Mouse (Mus musculus): ENCODE data around the gene Rab34. TPM values are rescaled to one million over a fixed set of nuclear protein-coding genes. Genes with fewer than 3 reads are reported as not detected.

Gene Rab34
- polyA plus RNA-seq, 1 experiment from 2014 or later, result 60.3 TPM

DNA sequence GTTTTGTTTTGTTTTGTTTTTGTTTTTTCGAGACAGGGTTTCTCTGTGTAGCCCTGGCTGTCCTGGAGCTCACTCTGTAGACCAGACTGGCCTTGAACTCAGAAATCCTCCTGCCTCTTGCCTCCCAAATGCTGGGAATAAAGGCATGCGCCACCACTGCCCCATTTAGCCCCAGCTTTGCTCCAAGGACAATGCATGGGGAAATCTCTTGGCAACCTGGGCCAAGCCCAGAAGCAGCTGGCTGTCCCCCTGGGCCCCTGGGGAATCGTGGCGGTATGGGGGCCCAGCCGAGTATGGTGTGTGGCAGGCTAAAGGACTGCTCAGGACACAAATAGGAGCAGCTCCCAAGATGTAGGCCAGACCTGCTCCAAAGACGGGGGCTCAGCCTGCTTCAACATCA is 16.1 kb downstream of the Rab34 start:
- H3K36me3 ChIP-seq (ENCODE audit: control insufficient read depth, insufficient read depth, low read length), result peaks cover 28% of the 10 kb centered on the region
- H3K27ac ChIP-seq (ENCODE audit: low read depth, low read length), result no peak overlapping the region
- H3K4me2 ChIP-seq (ENCODE audit: low read length), result no peak overlapping the region
- 52% methylated on average over 6 of the region's 6 CpGs for WGBS
- no peak for ATAC-seq
- no peak overlapping the region for H3K9ac ChIP-seq (ENCODE audit: low read depth, low read length)
- H3K4me1 ChIP-seq (ENCODE audit: control insufficient read depth, insufficient read depth, low read depth, low read length), result no peaks in the 10 kb centered on the region
- H3K4me3 ChIP-seq (ENCODE audit: low read length), result no peak overlapping the region
- no peaks in the 10 kb centered on the region for H3K27me3 ChIP-seq (replicated peaks; ENCODE audit: control insufficient read depth, insufficient read depth, low read length)
- H3K9me3 ChIP-seq (ENCODE audit: control insufficient read depth, low read length), result no peaks in the 10 kb centered on the region

DNA sequence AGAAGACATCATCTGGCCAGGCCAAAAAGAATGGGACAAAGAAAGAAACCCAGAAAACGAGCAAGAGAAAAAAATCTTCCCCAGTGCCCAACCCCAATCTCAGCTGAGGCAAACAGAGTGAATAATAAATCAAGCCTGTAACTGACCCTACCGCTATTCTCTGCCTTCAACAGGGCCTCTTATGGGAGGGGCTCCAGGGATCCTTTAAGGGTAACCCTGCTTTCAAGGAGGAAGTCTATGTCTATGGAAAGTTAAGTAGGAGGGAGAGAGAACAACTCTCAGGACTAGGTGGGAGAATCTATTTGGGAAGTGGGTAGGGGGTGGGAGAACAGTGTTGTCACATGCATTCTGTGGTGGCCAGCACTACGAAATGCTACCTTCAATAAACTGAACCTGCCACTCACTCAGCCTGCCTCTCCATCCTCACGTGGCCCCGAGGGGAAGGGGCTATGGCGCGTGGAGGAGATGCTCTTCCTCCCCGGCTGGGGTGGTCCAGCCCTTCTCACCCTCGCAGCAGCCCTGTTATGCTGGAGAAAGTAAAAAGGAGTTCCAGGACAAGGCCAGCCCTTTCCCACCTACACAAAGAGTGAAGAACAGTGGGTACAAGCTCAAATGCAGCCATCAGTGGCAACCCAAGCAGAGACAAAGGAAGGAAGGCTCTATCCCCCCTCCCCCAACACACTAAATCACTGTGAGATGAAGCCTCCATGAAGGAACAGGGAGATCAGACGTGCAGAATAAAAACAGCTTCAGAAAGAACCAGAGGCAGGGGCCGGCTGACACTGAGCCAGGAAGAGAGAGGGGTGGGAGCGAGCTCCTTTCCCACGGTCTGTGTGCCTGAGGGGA is 17.4 kb downstream of the Rab34 start:
- H3K4me3 ChIP-seq (ENCODE audit: low read length), result no peak overlapping the region
- 58% methylated on average over 13 of the region's 13 CpGs for WGBS
- peaks cover 39% of the 10 kb centered on the region for H3K36me3 ChIP-seq (ENCODE audit: control insufficient read depth, insufficient read depth, low read length)
- no peak overlapping the region for H3K27ac ChIP-seq (ENCODE audit: low read depth, low read length)
- ATAC-seq, result peak; percentile 64; the same call in 1 of the 2 replicates
- H3K9ac ChIP-seq (ENCODE audit: low read depth, low read length), result no peak overlapping the region
- H3K4me2 ChIP-seq (ENCODE audit: low read length), result no peak overlapping the region
- no peaks in the 10 kb centered on the region for H3K4me1 ChIP-seq (ENCODE audit: control insufficient read depth, insufficient read depth, low read depth, low read length)
- H3K27me3 ChIP-seq (replicated peaks; ENCODE audit: control insufficient read depth, insufficient read depth, low read length), result no peaks in the 10 kb centered on the region
- no peaks in the 10 kb centered on the region for H3K9me3 ChIP-seq (ENCODE audit: control insufficient read depth, low read length)

DNA sequence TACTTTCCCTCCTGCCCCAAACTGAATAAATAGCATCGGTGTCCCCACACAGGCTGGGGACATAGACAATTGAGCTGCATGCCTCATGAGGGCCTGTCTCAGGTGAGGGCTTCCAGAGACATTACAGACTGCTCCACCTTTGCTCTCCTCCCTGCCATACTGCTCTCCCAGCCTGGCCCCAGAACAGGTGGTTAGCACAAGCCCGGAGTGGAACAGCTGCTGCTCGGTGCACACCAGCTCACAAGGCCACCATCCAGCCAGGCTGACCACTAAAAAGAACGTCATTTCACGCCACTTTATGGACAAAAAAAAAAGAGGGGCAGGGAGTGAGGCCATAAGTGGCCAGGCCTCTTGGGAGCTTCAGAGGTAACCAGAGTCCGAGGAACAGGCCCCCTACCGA is 19.0 kb downstream of the Rab34 start:
- Histone ChIP-seq H3K4me3 (ENCODE audit: low read length) (no peak overlapping the region), H3K9me3 (ENCODE audit: control insufficient read depth, low read length) (no peaks in the 10 kb centered on the region), H3K36me3 (ENCODE audit: control insufficient read depth, insufficient read depth, low read length) (peaks cover 51% of the 10 kb centered on the region), H3K27me3 (replicated peaks; ENCODE audit: control insufficient read depth, insufficient read depth, low read length) (no peaks in the 10 kb centered on the region), H3K4me2 (ENCODE audit: low read length) (no peak overlapping the region), H3K9ac (ENCODE audit: low read depth, low read length) (no peak overlapping the region), H3K27ac (ENCODE audit: low read depth, low read length) (no peak overlapping the region), H3K4me1 (ENCODE audit: control insufficient read depth, insufficient read depth, low read depth, low read length) (no peaks in the 10 kb centered on the region)
- ATAC-seq, result no peak
- 72% methylated on average over 7 of the region's 7 CpGs for WGBS

DNA sequence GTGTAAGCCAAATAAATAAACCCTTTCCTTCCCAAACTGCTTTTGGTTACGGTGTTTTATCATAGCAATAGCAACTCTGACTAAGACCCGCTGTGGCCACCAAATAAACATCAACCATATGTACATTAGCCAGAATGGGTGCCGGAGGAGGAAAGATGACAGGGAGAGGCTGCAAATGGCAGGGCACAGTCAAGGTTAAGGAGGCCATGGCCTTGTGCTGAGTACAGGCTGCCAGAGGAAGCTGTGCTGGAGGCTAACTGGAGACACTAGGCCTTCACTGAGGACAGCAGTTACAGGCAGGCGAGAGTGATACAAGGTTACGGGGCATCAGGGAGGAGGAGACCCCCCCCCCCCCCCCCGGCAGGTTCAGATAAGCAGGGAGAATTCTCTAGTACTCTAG is 21.7 kb downstream of the Rab34 start:
- Histone ChIP-seq H3K9me3 (ENCODE audit: control insufficient read depth, low read length) (no peaks in the 10 kb centered on the region), H3K27ac (ENCODE audit: low read depth, low read length) (no peak overlapping the region), H3K4me3 (ENCODE audit: low read length) (no peak overlapping the region), H3K4me1 (ENCODE audit: control insufficient read depth, insufficient read depth, low read depth, low read length) (no peaks in the 10 kb centered on the region), H3K36me3 (ENCODE audit: control insufficient read depth, insufficient read depth, low read length) (peaks cover 63% of the 10 kb centered on the region), H3K27me3 (replicated peaks; ENCODE audit: control insufficient read depth, insufficient read depth, low read length) (no peaks in the 10 kb centered on the region), H3K9ac (ENCODE audit: low read depth, low read length) (no peak overlapping the region), H3K4me2 (ENCODE audit: low read length) (no peak overlapping the region)
- WGBS, result 96% methylated on average over 6 of the region's 6 CpGs
- no peak for ATAC-seq

DNA sequence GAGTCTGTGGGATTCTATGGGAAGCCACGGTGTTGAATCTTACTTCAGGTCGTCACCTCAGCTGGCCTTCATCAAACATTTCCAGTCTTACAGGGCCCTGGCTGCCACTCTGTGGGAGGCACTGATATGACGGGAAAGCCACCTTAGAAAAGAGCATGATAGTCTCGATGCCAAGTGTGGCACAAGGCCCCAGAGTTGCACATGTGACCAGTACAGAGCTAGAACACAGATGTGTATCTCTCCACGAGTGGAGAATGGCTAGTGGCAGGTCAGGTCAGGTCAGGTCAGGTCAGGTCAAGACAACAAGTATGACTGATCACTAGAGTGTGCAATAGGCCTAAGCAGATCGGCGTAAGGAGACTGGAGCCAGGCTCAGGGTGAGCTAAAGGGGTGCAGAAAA is 22.4 kb downstream of the Rab34 start:
- Histone ChIP-seq H3K4me3 (ENCODE audit: low read length) (no peak overlapping the region), H3K9ac (ENCODE audit: low read depth, low read length) (no peak overlapping the region), H3K9me3 (ENCODE audit: control insufficient read depth, low read length) (no peaks in the 10 kb centered on the region), H3K4me1 (ENCODE audit: control insufficient read depth, insufficient read depth, low read depth, low read length) (no peaks in the 10 kb centered on the region), H3K36me3 (ENCODE audit: control insufficient read depth, insufficient read depth, low read length) (peaks cover 67% of the 10 kb centered on the region), H3K4me2 (ENCODE audit: low read length) (no peak overlapping the region), H3K27ac (ENCODE audit: low read depth, low read length) (no peak overlapping the region), H3K27me3 (replicated peaks; ENCODE audit: control insufficient read depth, insufficient read depth, low read length) (no peaks in the 10 kb centered on the region)
- WGBS, result 69% methylated on average over 7 of the region's 7 CpGs
- no peak for ATAC-seq

DNA sequence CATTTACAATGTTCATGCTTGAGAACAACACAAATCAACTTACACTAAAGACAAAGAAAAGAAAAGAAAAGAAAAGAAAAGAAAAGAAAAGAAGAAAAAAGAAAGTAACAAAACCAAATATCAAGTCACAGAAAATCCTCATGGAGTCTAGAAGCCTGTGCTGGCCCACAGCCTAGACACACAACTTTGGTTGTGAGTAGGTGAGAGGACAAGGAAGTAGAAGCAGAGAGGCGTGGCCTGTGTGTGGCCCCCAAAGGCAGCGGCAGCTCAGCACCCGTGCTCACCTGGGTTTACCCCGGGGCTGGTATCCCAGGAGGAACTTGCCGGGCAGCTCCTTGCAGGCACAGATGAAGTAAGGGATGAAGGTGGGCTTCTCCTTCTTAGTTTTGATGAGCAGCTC is 23.3 kb downstream of the Rab34 start:
- no peak overlapping the region for H3K4me3 ChIP-seq (ENCODE audit: low read length)
- peaks cover 72% of the 10 kb centered on the region for H3K36me3 ChIP-seq (ENCODE audit: control insufficient read depth, insufficient read depth, low read length)
- no peaks in the 10 kb centered on the region for H3K4me1 ChIP-seq (ENCODE audit: control insufficient read depth, insufficient read depth, low read depth, low read length)
- H3K9ac ChIP-seq (ENCODE audit: low read depth, low read length), result no peak overlapping the region
- WGBS, result 89% methylated on average over 5 of the region's 5 CpGs
- H3K27me3 ChIP-seq (replicated peaks; ENCODE audit: control insufficient read depth, insufficient read depth, low read length), result no peaks in the 10 kb centered on the region
- ATAC-seq, result no peak
- H3K27ac ChIP-seq (ENCODE audit: low read depth, low read length), result no peak overlapping the region
- H3K9me3 ChIP-seq (ENCODE audit: control insufficient read depth, low read length), result no peaks in the 10 kb centered on the region
- no peak overlapping the region for H3K4me2 ChIP-seq (ENCODE audit: low read length)

DNA sequence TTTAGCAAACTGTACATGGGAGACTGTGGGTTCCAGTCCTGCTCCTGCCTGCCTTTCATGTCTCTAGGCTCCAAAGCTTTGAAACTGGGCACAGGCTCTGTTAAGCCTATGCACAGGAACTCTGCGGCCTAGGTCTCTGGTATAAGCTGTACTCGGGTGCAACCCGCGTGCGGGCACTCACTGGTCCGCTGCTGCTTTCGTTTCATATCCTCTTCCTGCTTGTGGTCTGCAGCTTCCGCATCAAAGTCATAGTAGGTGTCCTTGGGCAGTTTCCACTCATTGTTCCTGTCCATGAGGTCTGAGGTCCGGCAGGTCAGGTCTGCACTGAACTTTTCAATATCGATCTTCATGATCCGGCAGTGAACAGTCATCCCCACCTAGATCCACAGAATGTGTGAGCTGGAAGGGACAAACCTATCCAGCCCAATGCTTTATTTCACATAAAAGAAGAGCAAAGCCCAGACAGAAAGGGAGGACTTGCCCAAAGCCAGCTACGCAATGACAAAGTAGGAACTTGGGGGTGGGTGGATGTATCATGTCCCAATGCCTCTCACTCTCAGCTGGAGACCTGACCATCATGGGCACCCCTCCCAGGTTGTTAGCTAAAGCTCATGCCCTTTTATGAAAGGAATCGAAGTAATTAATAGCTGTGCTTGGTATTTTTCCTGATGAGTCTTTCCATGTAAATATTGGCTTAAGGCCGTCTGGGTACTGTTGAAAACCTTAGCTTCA is 25.0 kb downstream of the Rab34 start:
- 96% methylated on average over 14 of the region's 14 CpGs for whole genome bisulfite sequencing
- no peaks in the 10 kb centered on the region for H3K4me1 ChIP-seq (ENCODE audit: control insufficient read depth, insufficient read depth, low read depth, low read length)
- no peak overlapping the region for H3K27ac ChIP-seq (ENCODE audit: low read depth, low read length)
- H3K9ac ChIP-seq (ENCODE audit: low read depth, low read length), result no peak overlapping the region
- H3K9me3 ChIP-seq (ENCODE audit: control insufficient read depth, low read length), result no peaks in the 10 kb centered on the region
- H3K27me3 ChIP-seq (replicated peaks; ENCODE audit: control insufficient read depth, insufficient read depth, low read length), result no peaks in the 10 kb centered on the region
- H3K4me2 ChIP-seq (ENCODE audit: low read length), result no peak overlapping the region
- H3K36me3 ChIP-seq (ENCODE audit: control insufficient read depth, insufficient read depth, low read length), result peaks cover 70% of the 10 kb centered on the region
- H3K4me3 ChIP-seq (ENCODE audit: low read length), result no peak overlapping the region
- ATAC-seq, result no peak

DNA sequence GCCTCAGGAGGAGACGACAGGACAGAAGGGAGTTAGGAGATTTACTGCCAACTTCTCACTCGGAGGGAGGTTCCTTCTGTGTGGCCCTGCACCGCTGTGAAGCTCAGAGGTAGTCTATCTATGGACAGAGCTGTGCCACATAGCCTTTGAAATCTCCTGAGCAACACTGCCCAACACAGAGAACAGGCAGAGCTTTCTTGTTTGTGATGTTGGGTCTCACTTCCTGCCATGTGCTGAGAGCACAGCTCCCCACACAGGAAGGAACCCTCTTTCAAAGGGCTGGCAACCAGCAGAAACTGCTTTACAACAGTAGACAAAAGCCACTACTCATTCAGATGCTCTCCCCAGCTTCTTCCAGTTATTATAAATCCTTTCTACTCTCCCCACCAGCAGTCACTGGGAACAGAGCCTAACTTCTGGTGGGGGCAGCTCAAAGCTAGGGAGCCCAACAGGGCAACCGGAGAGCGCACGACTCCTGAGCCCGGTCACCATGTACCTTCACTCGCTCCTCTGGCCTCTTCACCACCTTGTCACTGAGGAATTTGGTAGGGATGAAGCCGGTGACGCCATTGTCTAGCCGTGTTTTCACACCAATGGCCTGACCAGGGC is 27.6 kb downstream of the Rab34 start:
- Histone ChIP-seq H3K9ac (ENCODE audit: low read depth, low read length) (no peak overlapping the region), H3K27me3 (replicated peaks; ENCODE audit: control insufficient read depth, insufficient read depth, low read length) (no peaks in the 10 kb centered on the region), H3K4me3 (ENCODE audit: low read length) (no peak overlapping the region), H3K9me3 (ENCODE audit: control insufficient read depth, low read length) (no peaks in the 10 kb centered on the region), H3K36me3 (ENCODE audit: control insufficient read depth, insufficient read depth, low read length) (peaks cover 64% of the 10 kb centered on the region), H3K4me2 (ENCODE audit: low read length) (no peak overlapping the region), H3K4me1 (ENCODE audit: control insufficient read depth, insufficient read depth, low read depth, low read length) (no peaks in the 10 kb centered on the region), H3K27ac (ENCODE audit: low read depth, low read length) (peak overlapping the region; percentile 39; the same call in 1 of the 2 replicates)
- WGBS, result 84% methylated on average over 11 of the region's 11 CpGs
- ATAC-seq, result peak; percentile 95

DNA sequence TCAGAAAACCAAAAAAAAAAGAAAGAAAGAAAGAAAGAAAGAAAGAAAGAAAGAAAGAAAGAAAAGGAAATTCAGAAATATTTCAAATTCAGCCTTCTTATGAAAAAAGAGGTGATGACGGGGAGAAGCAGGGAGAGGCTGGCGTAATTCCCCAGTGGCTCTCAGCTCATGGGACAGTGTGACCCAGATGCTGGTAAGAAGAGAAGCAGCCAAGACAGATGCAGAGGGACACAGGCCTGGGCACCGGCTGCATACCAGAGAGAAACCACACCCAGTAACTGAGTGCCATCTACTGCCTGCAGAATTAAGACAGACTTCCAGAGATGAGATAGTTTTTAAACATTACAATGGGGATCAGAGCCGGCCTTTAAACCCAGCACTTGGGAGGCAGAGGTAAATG is 35.4 kb downstream of the Rab34 start:
- no peak for ATAC-seq
- Histone ChIP-seq H3K4me1 (ENCODE audit: control insufficient read depth, insufficient read depth, low read depth, low read length) (no peaks in the 10 kb centered on the region), H3K9ac (ENCODE audit: low read depth, low read length) (no peak overlapping the region), H3K4me2 (ENCODE audit: low read length) (no peak overlapping the region), H3K9me3 (ENCODE audit: control insufficient read depth, low read length) (no peaks in the 10 kb centered on the region), H3K27ac (ENCODE audit: low read depth, low read length) (no peak overlapping the region), H3K4me3 (ENCODE audit: low read length) (no peak overlapping the region), H3K27me3 (replicated peaks; ENCODE audit: control insufficient read depth, insufficient read depth, low read length) (no peaks in the 10 kb centered on the region), H3K36me3 (ENCODE audit: control insufficient read depth, insufficient read depth, low read length) (peaks cover 77% of the 10 kb centered on the region)
- 93% methylated on average over 4 of the region's 4 CpGs for WGBS
